Mouse (Mus musculus) liver, adult 2 months (tissue): ENCODE measurements around the gene Hsd11b2.

Source experiments
- CTCF ChIP-seq: fragments of 200-500 bp; IDR thresholded peaks from 2 replicates; pipeline ENCODE4 v1.5.1; 2011; ENCODE audit warnings: low read depth, low read length, control low read depth
- POLR2A ChIP-seq: fragments of 200-500 bp; IDR thresholded peaks from 2 replicates; pipeline ENCODE4 v1.6.1; 2011; ENCODE audit warnings: low read length, control low read depth; ENCODE audit not compliant: insufficient read depth; ENCODE audit errors: extremely low read depth

DNA sequence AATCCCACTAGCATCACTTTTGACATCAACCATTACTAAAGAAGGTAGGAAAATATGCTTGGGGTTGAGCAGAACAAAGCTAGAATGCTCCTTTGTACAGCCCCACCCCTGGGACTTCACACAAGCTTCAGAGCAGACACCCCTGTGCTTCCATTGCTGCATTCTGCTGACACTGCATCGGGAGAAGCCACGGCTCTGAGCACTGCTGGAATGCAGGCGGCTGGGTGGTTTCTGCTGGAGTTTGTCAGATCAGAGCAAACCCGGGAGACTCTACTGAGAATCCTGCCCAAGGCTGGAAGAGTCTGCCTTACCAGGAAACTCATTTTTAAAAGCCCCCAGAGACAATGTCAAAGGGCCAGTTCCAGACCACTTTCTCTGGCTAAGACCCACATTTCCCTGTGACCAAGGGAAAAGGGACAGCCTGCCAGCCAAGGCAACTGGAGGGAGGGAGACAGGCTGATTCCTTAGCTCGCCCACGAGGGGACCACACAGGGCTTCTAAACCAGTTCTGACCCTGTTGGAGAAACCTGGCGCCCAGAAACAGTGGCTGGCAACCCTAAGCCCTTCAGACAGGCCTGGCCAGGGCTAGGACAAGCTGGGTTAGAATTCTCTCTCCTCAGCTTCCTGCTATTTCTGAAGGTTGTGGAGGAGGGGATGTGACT lies 26.1 kb downstream of the Hsd11b2 start:
- TF ChIP-seq CTCF: no peak
- TF ChIP-seq POLR2A: no peak
